Mouse (Mus musculus): Measurements from ENCODE around the gene Wfs1.

- no peak for TF ChIP-seq POLR2A (IDR thresholded peaks at IDR 0.05; ENCODE audit: borderline replicate concordance, extremely low read depth, low read depth, low read length)
- no peak for TF ChIP-seq CTCF (IDR thresholded peaks at IDR 0.05; ENCODE audit: insufficient read depth, low read length)
These were observed 46.9 kb upstream of the Wfs1 start for GRCm38 (mm10) chr5:37035896-37036295.

Data from lung, adult 2 months (tissue).